Mouse (Mus musculus): ENCODE results near the gene Sel1l2.
"Not testable (repeated sequence)": the region's sequence is repeated elsewhere in the genome, so short reads cannot be mapped to it uniquely, and the experiment has no call there.

- not testable (repeated sequence) for TF ChIP-seq POLR2A (IDR thresholded peaks at IDR 0.05; ENCODE audit: low read depth, low read length); CTCF (IDR thresholded peaks at IDR 0.05; ENCODE audit: extremely low read depth, insufficient read length, insufficient replicate concordance, low read depth, low read length)
Measured at GRCm38 (mm10) chr2:140185685-140186210, 203.8 kb downstream of the Sel1l2 start.
